Mouse (Mus musculus): Measurements from ENCODE around the gene Prkaa1. TPM values are rescaled to one million over a fixed set of nuclear protein-coding genes. Genes with fewer than 3 reads are reported as not detected.

Gene Prkaa1
- total RNA-seq, 2 experiments from 2014 or later: 12.8 to 15.2 TPM

DNA sequence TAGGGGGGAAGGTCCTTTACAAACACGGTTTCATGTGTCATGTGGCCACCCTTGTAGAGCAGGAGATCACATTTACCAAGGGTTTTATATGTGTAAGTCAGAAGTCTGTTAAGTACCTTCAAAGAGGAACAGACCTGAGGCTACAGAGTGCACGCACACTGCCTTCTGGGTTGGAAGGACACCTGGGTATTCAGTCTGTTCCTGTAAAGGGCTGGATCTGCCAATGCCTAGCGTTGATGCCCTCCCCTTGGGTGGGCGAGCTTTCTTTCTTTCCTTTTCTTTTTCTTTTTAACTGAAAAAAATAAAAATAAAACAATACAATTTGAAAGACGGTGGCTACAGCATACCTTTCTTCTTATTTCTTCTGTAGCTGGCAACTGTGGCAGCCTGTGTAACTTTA, 11.4 kb downstream of the Prkaa1 start:
- intact Hi-C loops (cut with DNase I): no loop called here

DNA sequence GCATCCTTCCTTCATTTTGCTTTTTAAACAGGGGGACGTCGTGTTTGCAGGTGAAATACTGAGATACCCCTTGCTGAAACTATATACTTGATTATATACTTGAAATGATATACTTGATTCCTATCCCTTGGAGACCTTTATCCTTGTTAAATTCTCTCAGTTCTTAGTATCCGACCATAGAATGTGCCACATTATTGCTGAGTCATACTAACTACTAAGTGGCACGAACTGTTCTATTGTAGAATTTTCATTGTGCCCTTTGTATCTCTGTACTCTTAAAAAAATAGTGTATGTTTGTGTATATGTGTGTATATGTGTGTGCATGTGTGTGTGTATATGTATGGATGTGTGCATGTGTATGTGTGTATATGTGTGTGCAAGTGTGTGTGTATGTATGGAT, 12.7 kb downstream of the Prkaa1 start:
- intact Hi-C loops (cut with DNase I): no loop called here
- no peak for DNase-seq (ENCODE audit: low spot score)

More for the DNA sequence above, 11.4 kb downstream of the Prkaa1 start:
- no peak for DNase-seq (ENCODE audit: low spot score)

DNA sequence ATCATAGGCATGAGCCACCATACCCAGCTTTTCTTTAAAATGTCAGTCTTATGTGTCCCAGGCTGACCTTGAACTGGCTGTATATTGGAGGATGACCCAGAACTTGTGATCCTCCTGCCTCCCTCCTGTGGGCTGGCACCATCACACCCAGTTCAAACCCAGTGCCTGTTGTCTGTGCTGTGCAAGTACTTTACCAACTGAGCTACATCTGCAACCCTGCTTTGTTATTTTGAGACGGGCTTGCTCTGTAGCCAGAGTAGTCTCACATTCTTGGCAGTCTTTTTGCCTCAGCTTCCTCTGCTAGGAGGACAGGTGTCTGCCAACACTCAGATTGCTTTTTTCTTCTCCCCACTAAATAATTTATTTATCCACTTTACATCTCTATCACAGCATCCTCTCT, 13.7 kb downstream of the Prkaa1 start:
- intact Hi-C loops (cut with DNase I): no loop called here

DNA sequence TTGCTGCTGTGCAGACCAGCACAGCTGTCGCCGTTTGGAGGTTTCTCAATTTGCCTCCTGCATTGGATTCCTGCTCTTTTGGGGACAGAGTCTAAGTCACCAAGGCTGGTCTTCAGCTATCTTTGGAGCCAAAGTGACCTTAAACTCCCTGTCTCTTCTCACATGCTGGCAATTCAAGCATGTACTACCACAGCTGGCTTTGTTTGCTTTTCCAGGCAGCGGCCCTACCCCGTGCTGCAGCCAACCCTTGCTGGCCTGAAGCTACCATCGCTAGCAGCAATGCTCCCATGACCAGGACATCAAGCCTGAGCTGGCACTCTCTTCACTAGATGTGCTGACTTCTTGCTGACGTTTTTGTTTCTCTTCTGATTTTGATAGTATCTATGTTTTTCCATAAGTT, 15.2 kb downstream of the Prkaa1 start:
- intact Hi-C loops (cut with DNase I): no loop called here
- peak; percentile 12 for DNase-seq (ENCODE audit: low spot score)

More for the DNA sequence above, 13.7 kb downstream of the Prkaa1 start:
- DNase-seq (ENCODE audit: low spot score): no peak

DNA sequence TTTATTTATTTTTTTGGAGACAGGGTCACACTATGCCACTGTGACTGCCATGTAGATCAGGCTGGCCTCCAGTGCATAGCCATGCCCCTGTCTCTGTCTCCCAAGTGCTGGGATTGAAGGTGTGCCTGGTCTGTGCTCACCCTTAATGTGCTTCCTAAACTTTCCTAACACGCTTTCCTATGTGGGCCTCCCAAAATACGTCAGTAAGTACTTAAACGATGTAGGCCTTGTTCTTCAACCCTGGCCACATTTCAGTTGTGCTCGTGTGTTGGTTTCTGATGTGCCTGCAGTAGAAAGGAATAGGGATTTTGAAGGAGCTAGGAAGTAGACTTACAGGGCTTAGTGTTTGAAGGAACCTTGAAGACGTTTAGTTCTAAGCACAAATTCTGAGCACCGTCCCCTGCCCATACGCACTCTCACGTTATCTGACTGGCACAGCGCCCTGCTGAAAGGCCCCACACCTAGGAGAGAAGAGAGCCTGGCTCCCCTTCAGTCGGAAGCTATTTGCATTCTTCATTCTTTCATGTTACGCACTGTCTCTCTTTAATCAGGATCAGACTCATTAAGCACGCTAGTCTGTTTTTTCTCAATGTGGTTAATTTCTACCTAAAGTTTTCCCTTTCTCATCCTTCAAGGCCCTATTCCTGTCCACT, 21.6 kb downstream of the Prkaa1 start:
- DNase-seq (ENCODE audit: low spot score): no peak
- intact Hi-C loops (cut with DNase I): no loop called here

DNA sequence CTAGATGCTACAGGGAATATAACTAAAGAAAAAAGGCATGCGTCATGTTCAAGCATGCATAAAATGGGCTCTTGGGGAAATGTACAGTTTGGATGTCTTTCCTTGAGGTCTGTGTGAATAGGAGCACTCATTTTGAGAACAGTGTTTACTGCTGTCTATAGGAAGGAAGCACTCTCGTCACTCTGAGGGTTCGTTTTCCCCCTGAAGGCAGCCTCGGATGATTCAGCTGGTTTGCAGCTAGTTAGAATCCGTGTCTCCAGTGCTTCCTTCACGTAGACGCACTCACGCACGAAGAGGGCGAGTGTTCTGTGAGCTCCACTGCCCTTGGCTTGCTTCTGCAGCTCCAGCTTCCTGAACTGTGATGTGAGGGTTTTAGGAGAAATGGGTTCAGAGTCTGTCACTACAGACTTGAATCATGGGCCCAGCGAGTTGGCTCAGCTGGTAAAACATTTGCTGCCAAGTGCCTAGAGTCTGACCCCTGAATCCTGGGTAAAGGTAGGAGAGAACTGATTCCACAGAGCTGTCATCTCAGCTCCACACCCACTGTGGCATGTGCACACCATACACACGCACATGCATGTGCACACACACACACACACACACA, 29.7 kb downstream of the Prkaa1 start:
- DNase-seq (ENCODE audit: low spot score): no peak
- intact Hi-C loops (cut with DNase I): no loop called here

DNA sequence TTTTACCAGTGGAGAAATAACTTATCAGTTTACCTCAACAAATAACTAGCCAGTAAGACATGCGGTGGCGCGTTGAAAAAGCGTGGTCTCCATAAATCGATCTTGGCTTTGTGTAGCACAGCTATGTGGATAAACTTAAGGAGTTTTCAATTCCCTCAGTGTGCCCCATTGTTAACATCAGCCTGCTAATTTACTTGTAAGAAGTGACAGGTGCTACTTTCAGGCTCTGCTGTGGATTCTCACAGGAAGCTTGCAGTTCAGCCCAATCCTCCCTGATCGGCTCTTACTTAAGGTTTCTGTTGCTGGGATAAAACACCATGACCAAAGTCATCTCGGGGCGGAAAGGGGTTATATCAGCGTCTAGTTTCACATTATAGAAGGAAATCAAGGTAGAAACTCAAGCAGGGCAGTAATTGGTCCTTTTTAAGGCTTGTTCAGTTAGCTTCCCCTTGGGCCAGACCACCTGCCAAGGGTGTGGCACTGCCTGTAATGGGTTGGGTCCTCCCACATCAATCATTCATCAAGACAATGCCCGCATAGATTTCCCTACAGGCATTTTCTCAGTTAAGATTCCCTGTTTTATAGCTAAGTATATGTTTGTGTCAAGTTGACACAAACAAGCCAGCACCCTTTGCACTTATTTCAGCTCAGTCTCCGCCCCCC, 41.1 kb downstream of the Prkaa1 start:
- intact Hi-C loops (cut with DNase I): loop anchor here (5.0 kb wide), 1 partner anchor 37 kb away; no protein-coding TSS in a partner anchor
- DNase-seq (ENCODE audit: low spot score): no peak

DNA sequence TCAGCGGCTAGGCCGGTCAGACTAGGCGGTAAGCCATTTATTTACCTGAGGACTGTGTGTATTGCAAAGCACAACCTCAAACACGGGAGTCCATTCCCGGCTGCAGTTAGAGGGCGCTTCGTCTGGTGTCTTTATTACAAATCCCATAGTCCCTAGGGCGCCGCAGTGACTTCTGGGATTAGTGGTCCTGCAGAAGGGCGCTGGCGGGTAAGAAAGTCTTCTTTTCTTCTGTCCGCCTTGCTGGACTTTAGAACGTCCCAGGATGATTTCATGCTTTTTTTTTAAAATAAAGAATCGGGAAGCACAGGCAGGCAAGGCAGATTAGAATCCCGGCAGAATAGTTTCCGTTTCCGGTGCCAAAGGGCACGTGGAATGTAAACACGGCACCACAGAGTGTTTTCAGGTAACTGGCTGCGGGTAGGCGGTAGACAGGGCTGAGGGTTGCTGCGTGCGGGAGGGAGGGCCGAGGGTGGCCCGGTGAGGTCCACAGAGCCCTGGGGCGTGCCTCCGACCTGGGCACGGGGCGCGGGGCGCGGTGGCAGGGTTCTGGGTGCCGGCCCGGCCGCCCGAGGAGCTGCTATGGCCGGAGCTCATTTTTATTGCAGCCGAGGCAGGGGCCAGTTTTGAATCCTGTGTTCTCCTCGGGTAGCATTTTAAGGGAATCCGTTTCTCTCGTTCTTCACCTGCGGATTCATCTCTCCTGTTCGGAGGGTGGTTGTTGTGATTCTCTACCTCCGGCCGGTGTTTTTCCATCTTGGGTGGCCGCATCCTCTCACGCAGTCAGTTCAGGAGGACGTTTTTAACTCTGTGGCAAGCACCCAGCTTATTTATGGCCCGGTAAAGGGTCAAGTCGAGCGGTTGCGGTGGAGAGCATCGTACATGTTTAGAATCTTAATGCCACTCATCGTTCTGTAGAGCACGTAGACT, 42.0 kb downstream of the Prkaa1 start, which contains the start of gene Ttc33:
Gene Ttc33 (plus strand): TSS at position 160 of the 927 bp plus-strand sequence.
- intact Hi-C loops (cut with DNase I): no loop called here
- peak; percentile 56 for DNase-seq (ENCODE audit: low spot score)

DNA sequence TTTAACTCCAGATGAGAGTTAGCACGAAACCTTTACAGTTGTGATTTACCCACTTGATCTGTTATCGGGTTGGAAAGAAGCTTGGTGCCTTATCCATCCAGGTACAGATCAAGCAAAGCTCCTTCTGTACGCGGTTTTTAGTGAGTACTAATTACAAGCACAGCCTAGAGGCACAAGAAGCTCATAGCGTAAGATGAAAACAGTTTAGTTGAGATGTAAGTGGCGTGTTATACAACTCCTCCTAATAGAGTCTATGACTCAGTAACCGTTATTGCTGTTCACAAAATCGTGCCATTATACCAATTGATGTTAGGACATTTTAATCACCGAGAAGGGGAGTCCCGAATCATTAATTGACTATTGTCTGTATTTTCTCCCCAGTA, 42.6 kb downstream of the Prkaa1 start:
- DNase-seq (ENCODE audit: low spot score): no peak
- intact Hi-C loops (cut with DNase I): no loop called here

DNA sequence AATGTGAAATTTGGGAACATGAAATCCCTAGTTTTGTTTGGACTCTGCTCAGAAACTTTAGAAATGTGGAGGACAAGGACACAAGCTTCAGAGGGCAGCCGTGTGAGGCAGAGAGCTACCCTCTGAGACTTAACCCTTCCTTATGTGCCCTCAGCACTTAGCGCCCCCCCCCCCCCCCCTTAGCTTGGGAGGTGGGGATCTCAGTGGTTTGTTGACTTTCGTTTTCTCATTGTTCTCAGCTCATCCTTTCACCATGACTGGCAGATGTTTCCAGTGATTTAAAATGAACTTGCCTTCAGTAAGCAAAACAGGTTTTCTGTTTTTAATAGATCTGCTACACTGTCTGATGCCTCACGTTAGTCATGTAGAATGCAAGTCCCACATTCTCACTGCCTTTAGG, 43.5 kb downstream of the Prkaa1 start:
- intact Hi-C loops (cut with DNase I): no loop called here
- no peak for DNase-seq (ENCODE audit: low spot score)

DNA sequence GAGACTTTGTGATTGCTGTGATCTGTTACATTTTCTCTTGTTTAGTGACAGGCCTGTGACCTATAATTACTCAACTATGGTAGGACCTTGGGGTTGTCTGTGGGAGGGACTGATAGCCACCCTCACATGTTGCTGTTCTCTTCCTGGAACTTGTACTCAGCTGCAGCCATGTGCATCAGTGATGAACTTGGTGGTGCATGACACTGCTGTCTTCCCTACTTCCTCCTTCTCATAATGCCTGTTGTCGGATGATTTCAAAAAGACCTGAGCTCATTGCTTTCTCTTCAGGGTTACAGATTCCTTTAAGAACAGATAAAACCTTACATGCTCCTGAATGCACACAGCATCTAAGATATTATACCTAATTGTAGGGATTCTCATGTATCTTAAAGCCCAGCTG, 44.4 kb downstream of the Prkaa1 start:
- DNase-seq (ENCODE audit: low spot score): no peak
- intact Hi-C loops (cut with DNase I): no loop called here

DNA sequence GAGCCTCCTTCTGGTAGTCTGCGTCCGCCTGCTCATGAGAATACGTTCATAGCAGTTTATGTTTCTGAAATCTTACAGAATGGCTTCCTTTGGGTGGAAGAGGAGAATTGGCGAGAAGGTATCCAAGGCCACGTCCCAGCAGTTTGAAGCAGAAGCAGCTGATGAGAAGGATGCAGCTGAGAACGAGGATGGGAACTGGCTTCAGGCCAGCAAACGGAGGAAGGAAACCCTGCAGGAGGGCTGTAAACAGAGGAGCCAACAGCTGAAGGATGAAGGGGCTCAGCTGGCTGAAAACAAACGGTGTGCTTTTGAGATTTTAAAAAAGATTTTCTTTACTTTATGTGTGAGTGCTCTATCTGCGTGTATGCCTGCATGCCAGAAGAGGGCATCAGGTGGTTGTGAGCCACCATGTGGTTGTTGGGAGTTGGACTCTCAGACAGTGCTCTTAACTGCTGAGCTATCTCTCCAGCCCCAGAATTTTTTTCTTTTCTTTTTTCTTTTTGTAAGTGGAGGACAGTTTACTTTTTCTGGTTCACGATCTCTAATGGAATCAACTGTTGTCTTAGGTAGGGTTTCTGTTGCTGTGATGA, 45.9 kb downstream of the Prkaa1 start:
- intact Hi-C loops (cut with DNase I): loop anchor here (5.0 kb wide), 1 partner anchor 893 kb away; no protein-coding TSS in a partner anchor

DNA sequence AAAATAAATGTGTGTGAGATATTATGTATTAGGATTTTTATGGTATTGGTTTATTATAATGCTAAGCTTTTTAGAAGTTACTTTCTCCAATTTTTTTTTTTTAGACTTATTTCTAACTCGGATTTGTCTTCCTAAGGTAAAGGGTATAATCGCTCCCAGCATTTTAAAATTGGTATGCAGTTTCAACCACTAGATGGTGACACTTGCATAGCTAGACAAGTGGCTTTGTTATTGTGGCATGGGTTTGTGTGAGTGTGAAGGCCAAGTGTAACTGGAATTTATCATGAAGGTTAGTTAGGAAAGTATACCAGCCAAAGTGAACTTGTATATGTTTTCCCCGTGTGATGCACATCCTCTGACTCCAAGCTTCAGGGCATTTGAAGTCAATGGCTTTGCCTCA, 50.2 kb downstream of the Prkaa1 start:
- intact Hi-C loops (cut with DNase I): loop anchor here (5.0 kb wide), 1 partner anchor 888 kb away; no protein-coding TSS in a partner anchor
- no peak for DNase-seq (ENCODE audit: low spot score)

More for the DNA sequence above, 45.9 kb downstream of the Prkaa1 start:
- DNase-seq (ENCODE audit: low spot score): no peak

DNA sequence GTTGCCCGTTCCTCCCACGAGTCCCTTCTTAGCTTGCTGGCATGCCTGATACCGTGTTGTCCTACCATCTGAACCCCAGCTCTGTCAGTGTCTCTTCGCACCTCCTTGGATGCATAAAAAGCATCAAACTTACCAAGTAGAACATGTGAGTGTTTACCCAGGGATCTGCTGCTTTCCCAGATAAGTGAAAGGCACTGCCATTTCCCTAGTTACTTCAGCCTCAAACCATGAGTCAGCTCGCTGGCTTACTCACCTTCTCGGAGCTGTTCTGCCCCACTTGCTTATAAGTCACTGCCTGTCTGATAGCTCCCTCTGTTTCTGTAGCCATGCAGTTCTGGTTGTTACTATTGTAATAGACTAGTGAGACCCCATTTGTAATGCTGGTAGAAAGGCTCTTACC, 50.8 kb downstream of the Prkaa1 start:
- intact Hi-C loops (cut with DNase I): loop anchor here (5.0 kb wide), 1 partner anchor 888 kb away; no protein-coding TSS in a partner anchor
- no peak for DNase-seq (ENCODE audit: low spot score)

DNA sequence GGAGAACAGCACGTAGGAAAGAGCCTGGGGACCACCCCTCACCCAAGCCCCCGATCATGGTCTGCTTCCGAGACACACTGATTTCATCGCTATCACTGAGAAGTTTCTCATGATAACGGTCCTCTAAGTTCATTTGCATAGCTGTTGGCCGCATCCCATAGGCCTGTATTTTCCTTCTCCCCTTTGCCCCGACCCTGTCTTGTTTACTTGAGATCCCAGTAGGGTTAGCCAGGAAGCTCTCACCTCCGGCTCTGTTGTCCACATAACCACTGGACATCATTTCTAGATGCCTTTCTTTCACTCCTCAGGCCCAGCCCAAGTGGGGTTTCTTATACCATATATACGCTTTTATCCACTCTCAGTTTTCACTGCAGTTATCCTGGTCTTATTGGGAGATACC, 51.3 kb downstream of the Prkaa1 start:
- intact Hi-C loops (cut with DNase I): loop anchor here (5.0 kb wide), 1 partner anchor 887 kb away; no protein-coding TSS in a partner anchor
- no peak for DNase-seq (ENCODE audit: low spot score)

DNA sequence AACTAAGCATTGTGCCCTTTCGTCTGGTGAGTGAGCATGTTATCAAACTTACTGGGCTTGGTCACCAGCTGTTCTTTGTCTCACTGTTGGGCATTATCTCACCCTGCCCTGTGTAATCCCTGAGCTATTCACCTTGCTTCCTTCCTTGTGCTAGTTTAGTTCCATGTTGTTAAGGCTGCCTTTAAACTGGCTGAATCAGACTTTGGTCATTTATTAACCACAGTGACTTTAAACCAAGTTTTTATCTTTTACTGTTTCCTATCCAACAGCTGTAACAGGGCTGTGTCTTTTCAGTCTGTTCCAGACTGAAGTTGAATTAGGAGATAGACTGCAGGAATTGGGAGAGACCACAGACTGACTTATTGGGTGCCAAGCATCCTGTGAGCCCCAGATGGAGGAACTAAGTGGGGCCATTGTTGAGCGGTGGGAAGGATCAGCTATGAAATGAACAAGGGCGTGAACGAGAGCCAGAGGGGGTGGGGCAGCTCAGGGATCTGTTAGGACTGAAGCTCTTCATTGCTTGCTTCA, 52.4 kb downstream of the Prkaa1 start:
- no peak for DNase-seq (ENCODE audit: low spot score)
- intact Hi-C loops (cut with DNase I): no loop called here

DNA sequence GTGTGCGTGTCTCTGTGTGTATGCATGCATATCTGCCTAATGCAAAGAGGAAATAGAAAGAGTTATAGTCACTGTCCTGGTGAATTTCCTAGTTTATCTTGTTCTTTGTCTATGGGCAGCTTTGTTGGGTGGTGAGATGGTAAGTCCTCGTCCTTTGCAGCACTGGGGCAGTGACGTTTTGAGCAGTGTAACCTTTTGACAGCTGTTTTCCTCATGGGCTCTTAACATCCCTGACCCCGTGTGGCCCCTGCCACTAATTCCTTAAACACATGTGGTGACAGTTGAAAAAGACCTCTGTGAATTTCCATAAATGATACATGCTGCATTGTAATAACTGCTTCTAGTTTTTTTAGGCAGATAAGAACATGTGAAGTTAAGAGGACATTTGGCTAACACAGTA, 53.0 kb downstream of the Prkaa1 start:
- intact Hi-C loops (cut with DNase I): no loop called here
- no peak for DNase-seq (ENCODE audit: low spot score)

DNA sequence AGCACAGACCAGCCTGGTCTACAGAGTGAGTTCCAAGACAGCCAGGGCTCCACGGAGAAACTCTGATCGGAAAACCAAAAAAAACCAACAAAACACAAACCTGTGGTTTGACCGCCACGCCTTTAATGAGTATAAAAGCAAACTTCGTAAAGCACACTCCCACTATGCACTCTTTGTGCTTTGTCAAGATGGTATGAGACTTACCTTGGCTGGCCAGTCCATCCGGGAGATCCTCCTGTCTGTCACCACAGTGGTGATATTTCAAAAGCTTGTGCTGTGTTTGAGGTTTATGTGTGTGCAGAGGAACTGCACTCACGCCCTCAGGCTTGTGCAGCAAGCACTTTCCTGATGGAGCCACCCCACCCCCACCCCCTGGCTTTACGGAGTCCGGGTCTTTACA, 61.6 kb downstream of the Prkaa1 start:
- no peak for DNase-seq (ENCODE audit: low spot score)
- intact Hi-C loops (cut with DNase I): no loop called here

DNA sequence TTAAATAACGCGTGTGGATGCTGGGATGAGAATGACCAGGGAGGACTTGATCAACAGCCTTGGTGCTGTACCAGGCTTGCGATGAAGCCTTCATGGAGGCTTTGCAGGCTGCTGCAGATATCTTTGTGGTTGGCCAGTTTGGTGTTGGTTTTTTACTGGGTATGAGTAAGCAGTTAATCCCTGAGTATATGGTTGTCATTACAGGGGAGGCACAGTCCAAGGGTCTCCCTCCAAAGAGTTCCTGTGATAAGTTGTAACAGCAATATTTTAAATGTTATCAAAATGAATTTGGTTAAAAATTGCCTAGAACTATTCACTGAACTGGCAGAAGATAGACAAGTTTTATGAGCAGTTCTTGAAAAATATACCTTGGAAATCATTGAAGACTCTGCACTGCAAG, 65.5 kb downstream of the Prkaa1 start:
- no peak for DNase-seq (ENCODE audit: low spot score)
- intact Hi-C loops (cut with DNase I): no loop called here

Data from heart, postnatal 25 days (tissue).